Mouse (Mus musculus) retina, embryonic 14.5 days (tissue): ENCODE data around the gene Kirrel.
A peak's percentile ranks its signal among the peaks of the same experiment; 100 is the strongest.

Experiments
- DNase-seq: peaks from one replicate; pipeline ENCODE4 v3.0.0-alpha.2; 2015; ENCODE audit warnings: low spot score

Kirrel gene

DNA sequence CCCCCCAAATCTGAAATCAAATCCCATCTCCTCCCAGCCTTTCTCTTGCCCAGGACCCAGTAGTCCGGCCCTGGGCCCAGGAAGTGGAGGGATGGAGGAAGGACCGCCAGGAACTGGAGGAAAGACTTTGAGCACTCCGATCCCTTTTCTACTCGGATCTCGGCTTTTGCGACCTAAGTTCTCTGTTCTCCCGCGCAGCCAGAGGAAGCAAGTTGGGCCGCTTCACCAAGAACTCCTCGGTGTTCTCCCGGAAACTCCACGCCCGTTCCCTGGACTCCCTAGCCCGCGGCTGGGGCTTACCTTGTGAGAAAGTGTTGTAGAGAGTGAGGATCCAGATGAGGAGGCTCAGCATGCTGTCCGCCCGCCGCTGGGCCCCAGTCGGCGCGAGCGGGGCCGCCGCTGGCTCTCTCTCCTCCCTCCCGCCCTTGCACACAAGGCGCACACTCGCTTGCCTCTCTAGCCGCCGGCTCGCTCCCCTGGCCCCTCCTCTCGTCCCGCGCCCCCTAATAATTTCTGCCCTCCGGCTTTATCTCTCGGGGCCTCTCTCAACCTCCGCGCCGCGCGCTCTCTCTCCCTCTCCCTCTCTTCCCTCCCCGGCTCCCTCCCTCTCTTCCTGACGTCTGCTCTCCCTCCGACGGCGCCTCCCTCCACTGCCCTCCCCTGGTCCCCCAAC lies at the start of gene Kirrel:
Kirrel (minus strand) TSS at position 652 of the 673 bp plus-strand sequence.
- DNase-seq, result peak; percentile 86

DNA sequence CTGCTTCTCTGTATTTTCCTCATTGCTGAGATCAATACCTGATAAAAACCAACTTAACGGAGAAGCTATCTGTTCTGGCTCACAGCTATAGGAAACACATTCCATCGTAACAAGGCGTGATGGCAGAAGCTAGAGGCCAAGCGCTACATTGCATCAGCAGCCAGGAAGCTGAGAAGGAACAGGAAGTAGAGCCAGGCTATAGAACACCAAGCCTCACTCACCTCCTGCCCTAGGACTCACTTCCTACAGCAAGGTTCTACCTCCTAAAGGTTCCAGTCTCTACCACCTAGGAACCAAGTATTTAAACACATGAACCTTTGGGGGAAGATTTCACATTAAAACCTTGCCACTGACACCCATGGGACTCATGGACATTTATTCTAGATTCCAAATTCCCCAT lies 49.1 kb upstream of the Kirrel start:
- DNase-seq, result no peak

DNA sequence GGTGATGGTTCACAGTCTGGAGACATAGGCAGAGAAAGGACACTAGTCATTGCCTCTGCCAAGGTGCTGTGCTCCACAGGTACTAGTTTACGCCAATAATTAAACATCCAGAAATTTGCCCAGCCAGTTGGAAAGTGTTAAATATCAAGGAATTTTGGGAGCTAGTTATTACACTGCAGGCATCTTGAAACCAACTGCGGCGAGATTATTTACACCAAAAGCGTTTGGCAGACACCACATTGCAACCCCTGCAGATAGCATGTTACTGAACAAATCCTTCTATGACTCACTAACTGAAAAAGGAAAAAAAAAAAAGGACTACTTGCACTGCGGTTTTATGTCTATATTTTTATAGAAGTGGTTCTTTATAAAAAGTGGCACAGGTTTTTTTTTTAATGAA lies 47.8 kb upstream of the Kirrel start:
- DNase-seq, result no peak

- no peak for DNase-seq
These were observed 40.6 kb upstream of the Kirrel start for GRCm38 (mm10) chr3:87215176-87215575.

DNA sequence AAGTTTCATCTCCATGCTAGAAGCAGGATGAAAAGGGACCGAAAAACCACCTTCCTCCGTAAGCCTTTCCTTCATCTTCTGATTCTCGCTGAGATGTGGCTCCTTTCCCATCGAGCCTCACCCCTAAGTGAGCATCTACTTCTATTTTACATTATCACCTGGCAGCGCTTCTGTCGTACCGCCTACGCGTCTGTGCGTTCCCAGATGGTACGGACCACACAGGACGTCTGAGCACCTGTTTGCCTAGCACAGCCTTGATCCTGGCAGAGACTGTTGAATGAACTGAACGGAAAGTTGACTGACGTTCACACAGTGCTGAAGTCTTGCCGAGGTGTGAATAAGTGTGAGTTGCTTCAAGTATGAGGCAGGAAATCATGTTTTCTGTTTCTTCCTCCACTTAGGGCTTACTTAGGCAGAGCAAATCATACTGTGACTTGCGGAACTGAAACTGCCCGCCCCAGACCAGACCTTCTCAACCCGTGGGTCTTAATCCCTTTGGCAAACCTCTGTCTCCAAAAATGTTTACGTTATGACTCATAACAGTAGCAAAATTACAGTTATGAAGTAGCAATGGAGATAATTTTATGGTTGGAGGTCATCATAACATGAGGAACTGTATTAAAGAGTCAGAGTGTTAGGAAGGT lies 39.8 kb upstream of the Kirrel start:
- DNase-seq, result no peak

- no peak for DNase-seq
These were observed 32.0 kb upstream of the Kirrel start for GRCm38 (mm10) chr3:87206336-87207075.

DNA sequence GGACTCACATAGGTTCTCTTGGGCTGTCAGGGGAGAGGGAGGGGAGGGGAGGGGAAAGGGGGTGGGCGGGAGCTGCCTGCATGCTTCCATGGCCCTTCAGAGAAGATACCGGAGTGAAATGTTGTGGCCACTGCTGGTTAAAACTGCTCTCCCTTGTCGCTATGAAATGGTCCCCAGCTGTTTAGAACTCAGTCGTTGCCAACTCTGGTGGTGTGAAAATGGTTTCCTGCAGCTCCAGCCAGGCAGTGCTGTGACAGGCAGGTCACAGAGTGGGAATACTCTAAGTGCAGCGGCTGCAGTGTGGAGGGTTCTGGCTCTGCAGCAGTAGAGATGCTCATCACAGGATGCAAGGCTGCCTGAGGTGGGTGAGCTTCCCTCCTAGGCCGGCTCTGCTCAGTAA lies 22.1 kb upstream of the Kirrel start:
- no peak for DNase-seq

DNA sequence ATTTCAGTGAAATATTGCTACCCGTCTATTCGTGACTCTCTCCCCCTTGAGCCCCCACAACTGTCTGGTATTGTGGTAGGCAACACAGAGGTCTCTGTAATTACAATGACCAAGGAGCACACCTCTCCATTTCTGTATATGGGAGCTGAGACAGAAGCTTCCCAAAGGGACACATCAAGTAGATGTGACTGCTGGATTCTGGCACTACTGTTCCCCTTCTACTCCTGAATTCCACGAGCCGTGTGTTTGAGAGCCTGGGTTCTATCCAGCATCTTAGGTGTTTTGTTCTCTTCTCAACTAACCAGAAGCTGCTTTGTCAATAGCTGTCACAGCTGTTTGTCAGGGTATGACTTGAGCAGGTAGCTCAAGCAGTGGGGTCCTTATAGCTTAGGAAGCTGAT lies 20.5 kb upstream of the Kirrel start:
- no peak for DNase-seq

DNA sequence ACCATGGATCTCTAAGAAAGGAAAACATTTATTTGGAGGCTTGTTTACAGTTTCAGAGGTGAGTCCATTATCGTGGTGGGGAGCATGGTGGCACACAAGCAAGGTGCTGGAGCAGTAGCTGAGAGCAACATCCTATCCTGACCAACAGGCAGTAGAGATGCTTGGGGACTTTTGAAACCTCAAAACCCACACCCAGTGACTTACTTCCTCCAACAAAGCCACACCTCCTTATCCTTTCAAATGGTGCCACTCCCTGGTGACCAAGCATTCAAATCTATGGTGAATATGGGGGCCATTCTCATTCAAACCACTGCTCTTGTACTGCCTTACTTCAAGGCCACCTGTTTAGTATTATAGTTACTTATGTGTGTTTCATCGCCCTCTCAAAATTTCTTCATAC lies 20.0 kb upstream of the Kirrel start:
- DNase-seq, result no peak

DNA sequence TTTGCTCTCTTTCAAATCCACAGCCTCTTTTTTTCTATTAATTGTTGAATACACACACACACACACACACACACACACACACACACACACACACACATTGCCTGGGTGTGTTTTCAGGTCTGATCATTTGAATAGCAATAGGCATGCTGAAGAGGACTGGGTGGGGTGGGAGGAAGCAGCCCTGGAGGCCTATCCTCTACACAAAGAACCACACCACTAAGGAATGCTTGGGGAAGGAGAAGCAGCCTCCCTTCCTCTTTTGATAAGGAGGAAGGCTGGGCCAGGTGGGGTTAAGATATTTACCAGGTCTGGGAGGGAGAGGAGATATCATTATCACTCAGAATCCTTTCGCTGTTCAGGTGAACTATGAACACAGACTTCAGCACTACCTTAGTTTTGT lies 19.2 kb upstream of the Kirrel start:
- no peak for DNase-seq

DNA sequence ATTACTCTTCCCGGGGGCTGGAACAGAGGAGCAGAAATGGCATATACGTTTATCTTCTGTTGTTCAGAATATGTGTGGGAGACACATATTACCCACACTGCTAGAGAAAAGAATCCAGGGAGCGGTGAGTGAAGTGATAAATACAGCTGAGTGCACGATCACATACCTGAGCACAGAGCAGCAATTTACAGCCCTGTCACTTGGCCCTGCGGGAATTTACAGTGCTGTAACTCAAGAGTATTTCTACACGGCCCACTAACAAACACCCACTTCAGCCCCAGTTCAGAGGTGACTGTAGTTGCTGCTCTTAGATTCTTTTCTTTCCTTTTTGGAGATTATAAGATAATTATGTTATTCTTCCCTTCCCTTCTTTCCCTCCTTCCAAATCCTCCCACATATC lies 18.8 kb upstream of the Kirrel start:
- no peak for DNase-seq

DNA sequence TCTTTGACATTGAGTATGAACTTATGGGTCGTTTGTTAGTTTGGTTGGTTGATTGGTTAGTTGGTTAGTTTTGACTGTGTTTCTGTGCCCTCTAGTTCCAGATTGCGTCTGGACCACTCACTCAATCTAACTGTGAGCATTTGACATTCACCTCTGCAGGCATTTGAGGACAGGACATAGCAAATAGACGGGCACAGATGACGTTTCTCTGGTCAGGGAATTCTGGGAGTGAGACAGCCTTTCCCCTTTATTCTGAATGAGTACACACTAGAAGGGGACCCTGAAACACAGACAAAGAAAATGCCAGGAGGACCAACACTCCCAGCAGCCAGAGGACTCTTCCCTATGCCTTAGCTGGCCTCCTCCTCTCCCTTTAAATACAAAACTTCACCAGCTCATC lies 2.1 kb upstream of the Kirrel start:
- DNase-seq, result no peak

- peak; percentile 72 for DNase-seq
These were observed 880 bp upstream of the Kirrel start for GRCm38 (mm10) chr3:87175438-87175815.

- DNase-seq, result no peak
These were observed 356 bp upstream of the Kirrel start for GRCm38 (mm10) chr3:87174769-87175437.

GRCm38 (mm10) chr3:87173486-87174085 lies 961 bp downstream of the Kirrel start:
- DNase-seq, result no peak

- peak; percentile 33 for DNase-seq
These were observed 1.5 kb downstream of the Kirrel start for GRCm38 (mm10) chr3:87173103-87173444.

DNA sequence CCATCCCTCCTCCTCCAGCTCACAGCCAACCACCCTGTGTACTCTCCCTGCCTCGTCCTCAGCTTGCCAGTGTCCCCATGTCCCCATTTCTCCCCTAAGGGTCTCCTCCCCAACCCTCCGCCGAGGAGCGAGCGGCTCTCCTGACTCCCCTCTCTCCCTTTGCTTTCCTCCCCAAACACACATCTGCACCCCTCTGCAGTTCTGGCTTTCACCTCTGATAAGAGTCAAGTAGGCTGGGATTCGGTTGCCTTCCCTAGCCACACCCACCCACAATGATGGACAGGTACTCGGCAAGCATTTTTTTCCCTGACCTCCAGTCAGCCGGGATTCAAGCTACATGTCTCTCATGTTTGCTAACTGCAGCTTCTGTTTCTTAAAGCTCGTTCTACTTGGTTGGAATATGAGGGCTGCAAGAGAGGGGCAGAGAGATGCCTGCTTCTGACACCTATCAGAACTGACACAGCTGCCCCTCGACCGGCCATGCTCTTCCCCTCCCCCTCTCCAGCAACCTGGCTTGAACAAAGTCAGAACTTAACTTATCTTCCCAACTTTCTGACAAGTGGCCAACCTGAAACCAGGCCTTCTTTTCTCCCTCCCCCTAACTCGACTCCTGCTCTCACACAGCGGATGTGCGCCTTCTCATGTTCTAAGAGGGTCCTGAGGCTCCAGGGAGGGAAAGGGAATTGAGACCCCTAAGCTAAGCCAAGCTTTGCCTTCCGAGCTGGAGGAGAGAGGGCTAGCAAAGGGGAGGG lies 2.0 kb downstream of the Kirrel start:
- DNase-seq, result peak; percentile 68

- DNase-seq, result peak; percentile 39
These were observed 3.1 kb downstream of the Kirrel start for GRCm38 (mm10) chr3:87171201-87172100.

GRCm38 (mm10) chr3:87169402-87170015 lies 5.0 kb downstream of the Kirrel start:
- DNase-seq, result no peak

- DNase-seq, result no peak
These were observed 5.8 kb downstream of the Kirrel start for GRCm38 (mm10) chr3:87168756-87169155.
